Mouse (Mus musculus): ENCODE measurements around the gene Ube2h.

DNA sequence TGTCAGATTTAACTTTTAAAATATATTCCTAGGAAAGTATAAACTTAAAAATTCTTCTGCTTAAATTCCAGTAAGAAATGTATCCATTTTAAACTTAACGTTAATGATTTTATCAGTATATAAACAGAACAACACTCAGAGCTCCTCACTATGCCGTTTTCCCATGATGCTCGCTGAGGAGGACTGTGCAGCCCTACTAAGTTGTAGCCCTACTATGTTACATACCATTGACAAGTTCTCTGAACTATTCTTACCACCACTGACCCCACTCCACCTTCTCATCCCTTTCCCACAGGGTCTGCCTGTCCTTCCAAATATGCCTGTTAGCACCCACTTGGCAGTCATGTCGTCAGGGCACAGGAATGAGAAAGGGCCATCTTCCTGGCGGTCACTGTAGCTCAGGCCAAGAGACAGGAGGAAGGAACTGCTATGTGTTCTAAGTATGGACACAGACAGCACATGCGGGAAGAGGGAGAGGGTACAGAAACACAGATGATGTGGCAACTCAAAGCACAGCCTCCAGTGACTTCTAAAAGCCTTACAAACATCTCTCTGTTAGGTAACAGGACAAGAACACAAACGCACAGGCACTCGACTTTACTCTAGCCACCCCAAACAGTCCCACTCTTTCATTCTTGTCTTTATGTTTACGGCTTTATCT, 60.9 kb downstream of the Ube2h start:
- no peak for TF ChIP-seq TCF12 (IDR thresholded peaks at IDR 0.05; ENCODE audit: insufficient read depth, poor library complexity, severe bottlenecking)
- no peak for TF ChIP-seq CEBPB (IDR thresholded peaks at IDR 0.05; ENCODE audit: insufficient read depth, poor library complexity, severe bottlenecking)
- no peak for TF ChIP-seq REST (IDR thresholded peaks at IDR 0.05; ENCODE audit: insufficient read depth, insufficient read length)
- no peak for TF ChIP-seq POLR2A (IDR thresholded peaks at IDR 0.05; ENCODE audit: insufficient read length, low read depth)
- TF ChIP-seq POLR2AphosphoS2 (IDR thresholded peaks at IDR 0.05; ENCODE audit: insufficient read length, low read depth) = no peak
- no peak for TF ChIP-seq MAX (IDR thresholded peaks at IDR 0.05; ENCODE audit: low read depth)
- TF ChIP-seq USF1 (IDR thresholded peaks at IDR 0.05; ENCODE audit: low read depth) = no peak
- TF ChIP-seq TCF3 (IDR thresholded peaks at IDR 0.05; ENCODE audit: insufficient read length, low read depth) = no peak
- TF ChIP-seq MYOD1 (IDR thresholded peaks at IDR 0.05; ENCODE audit: control insufficient read depth in 1 of 3, insufficient read length in 2 of 3, low read depth in 2 of 3) = no peak
